Mouse (Mus musculus) 3134 (cell line): ENCODE measurements around the gene Rabep2.

Experiments
- DNase-seq: peaks from one replicate; pipeline ENCODE4 v3.0.0-alpha.2; 2011; ENCODE audit warnings: low spot score; ENCODE audit not compliant: insufficient read length; ENCODE audit errors: extremely low read depth

Gene Rabep2

DNA sequence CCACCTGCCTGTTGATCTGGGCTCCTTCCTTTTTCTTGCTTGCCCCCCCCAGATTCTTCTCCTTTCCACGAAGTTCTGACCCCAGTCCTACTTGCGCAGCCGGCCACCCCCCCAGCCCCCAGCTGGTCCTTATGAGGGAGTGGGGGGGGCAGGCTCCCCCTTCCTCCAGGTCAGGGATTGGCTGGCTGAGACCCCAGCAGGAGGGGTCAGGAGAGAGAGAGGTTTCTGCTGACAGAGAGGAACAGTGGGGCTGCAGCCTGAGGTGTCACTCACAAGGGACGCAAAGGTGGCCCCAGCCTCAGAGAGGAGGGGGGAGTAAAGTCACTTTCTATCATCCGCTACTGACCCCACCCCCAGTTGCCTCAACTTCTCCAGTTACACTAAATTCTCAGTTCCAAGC, 34.4 kb downstream of the Rabep2 start, which contains the start of gene Atp2a1:
Gene Atp2a1 (minus strand): TSS at position 105 of the 400 bp plus-strand sequence.
- no peak for DNase-seq

DNA sequence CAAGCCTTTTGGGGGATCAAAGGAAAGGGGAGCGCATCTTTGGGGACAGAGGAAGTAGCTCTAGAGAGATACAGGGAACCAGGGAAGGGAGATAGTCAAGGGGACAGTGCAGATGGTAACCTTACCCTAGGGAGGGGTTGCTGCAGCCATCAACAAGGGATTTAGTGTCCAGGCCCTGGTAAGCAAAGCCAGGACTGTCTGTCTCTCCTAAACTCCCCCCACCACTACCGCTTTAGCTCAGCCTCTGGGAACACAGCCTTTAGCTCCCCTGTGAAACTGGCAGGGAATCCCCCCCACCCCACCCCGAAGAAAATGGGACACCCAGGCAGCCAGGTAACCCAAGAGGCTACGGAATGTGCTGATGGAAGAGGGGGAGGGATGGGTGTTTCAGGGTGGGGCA, 35.0 kb downstream of the Rabep2 start:
- DNase-seq: no peak

DNA sequence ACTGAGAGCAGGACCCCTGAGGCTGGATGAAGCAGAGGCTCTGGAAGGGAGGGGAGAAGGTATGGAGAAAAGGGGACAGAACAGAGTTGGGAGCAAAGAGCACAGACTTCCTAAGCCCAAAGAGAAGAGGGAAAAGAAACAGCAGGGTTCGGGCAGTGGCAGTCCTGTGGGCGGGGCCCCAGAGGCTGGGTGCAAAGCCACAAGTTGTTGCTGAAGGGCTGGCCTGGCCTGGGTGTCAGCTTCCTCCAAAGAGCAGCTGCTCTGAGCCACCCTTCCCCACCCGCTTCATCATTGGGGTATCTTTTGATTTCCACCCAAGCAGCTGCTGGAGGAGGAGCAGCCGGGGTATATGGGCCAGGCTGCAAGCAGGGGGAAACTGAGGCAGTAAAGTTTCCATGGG, 35.6 kb downstream of the Rabep2 start:
- no peak for DNase-seq

DNA sequence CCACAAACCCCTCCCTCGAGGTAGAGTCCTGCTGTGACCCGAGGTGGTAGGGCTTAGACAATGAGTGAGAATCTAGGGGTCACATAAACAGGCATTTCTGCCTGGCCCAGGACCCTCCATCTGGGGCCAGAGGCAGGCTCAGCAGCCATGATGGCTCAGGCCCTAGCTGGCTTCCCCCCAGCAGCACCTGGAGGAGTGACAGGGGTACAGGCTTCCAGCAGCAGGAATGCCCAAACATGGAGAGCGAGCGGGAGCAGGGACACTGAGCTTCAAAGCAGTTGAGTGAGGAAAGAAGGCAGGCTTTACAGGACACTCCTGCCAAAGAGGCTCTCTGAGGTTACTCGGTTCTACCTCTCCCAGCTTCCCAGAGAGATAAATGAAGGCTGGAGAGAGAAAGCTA, 36.3 kb downstream of the Rabep2 start:
- DNase-seq: no peak

DNA sequence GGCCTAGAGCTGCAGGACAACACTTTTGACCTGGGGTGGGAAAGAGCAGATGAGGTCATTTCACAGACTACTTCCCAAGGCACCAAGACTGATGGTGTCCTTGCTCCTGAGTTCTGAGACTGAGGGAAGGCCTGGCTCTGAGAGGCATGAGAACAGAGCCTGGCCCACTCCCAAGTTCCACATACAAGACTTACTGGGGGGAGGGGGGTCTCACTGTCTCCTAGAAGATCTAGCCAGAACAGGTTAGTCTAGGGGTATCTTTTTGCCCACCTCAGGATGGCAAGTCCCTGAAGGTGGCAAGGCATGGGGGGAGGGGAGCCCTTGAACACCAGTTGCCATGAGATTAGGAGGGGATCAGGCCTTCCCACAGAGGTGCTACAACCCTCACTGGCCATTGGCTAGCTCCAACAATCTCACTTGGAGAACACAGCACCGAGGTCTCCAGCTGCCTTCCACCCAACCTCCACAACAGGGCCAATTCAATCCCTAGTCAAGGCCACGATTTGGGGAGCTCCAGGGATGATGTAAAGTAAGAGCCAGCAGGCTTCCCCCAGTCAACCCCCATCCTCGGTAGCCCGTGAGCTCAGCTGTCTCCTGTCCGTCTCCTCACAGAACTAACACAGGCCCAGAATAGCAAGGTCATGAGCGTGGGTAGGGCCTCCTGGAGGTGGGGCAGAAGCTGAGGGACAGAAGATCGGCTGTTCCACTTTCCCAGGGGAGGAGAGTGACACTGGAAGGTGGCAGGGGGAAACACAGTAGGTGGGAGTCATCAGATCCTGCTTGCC, 36.9 kb downstream of the Rabep2 start:
- no peak for DNase-seq

DNA sequence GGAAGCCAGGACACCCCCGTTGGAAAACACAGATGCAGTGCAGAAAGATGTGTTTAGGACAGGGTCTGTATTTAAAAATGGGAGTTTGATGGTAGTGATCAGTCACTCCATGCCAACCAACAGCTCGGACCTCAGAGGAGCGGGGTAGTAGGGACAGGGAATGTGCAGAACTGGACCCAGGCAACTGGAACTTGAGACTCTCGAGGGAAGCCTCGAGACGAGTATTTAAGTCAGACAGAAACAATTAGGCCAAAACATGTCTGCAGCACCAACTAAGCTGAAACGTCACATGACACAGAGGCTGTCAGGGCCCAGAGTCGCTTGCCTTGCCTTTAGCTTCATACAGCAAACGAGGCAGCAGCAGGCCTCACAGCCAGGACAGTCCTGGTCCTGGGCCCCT, 37.6 kb downstream of the Rabep2 start:
- no peak for DNase-seq

DNA sequence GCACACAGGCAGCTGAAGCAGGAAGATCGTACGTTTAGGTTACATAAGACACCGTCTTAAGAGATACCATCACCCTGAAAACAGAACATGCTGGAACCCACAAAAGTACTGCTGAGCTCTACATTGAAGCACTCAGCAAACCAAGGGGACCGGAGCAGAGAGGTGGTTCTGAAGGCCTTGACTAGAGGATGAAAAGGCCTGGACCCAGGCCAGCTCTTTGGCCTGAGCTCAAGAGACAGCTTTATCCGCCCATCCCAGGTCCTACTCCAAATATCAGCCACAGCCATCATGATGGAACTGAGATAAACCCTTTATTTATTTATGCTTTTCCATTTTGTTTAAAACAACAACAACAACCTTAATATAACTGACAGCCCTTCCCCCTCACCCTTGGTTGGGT, 38.1 kb downstream of the Rabep2 start:
- no peak for DNase-seq

DNA sequence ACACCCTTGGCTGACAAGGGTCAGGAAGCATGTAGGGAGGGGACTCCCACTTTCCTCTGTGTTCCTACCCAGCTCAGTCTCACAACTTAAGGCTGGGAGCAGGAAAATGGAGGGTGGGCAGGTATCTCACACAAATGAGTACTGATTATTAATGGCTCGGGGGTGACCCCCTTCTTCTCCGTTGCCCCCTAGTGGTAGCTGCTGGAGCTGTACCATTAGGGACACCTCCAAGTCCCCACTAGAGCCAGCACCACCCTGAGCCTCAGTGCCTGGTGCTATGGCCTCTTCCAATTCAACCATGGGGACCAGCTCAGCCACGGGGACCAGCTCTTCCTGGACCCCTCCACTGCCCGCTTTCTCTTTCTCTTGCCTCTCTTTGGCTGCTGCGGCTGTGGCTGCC, 38.7 kb downstream of the Rabep2 start:
- DNase-seq: no peak

DNA sequence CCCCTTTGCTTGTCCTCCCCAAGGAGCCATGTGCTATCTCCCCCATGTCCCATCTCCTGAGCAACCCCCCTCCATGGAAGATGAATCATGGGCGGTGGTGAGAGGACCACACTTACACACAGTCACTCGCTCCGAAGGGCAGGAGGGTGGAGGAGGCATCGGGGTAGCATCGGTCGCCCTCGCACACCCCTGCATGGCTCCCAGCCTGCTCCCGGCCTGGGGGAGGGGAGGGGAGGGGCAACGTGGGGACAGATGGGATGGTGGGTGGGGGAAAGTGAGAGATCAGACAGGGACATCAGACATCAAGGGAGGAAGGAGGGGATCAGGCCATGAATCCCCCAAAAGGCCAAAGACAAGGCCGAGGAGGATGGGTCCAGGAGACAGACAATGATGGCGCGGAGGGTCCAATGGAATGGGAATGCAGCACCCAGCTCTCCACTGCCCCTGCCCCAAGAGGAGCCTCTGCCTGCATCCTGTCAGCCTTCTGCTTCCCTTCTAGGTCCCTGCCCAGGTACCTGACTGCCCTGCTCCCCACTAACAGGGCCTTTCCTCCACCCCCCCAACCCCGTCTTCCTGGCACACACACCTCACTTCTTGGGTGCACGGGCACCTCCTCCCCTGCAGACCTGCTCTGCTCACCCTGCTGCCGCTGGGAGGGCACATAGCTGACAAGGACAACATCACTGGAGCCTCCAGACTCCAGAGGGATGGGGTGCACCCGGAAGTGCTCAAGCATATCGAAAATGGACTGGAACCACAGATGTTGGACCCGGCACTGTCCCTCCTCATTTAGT, 39.5 kb downstream of the Rabep2 start:
- DNase-seq: no peak

DNA sequence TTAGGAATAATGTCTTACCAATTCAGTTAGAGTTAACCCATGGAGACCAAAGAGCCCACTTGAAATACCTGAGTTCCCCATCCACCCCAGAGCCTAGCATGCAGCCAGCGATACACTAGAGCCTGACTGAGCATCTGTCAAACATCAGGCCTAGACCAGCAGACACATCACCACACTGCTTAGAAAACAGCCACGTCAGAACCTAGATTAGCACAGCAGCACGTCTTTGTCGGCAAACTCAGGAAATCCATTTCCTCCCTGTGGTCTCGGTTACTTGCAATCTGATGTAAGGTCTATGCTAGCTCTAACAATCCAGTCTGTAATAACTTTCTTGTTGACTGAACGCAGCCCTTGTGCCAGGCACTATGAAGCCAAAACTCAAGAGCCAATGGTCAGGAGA, 41.5 kb downstream of the Rabep2 start:
- no peak for DNase-seq

DNA sequence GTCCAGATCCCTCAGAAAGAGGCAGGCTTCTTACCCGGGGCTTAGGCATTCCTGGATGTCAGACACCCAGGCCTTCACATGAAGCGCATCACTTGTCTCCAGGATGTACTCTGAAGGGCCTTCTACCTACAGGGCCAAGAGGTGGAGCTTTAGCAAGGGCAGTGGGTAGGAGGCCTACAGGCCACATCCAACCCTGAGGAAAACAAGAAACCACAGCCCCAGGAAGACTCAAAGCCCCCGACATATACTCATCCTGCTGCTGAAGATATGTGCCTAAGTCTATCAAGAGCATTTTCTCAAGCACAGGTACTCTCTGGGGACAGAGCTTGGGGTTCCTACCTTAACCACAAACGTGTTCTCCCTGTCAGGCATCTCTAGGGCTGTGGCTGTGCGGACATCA, 42.8 kb downstream of the Rabep2 start:
- DNase-seq: no peak

DNA sequence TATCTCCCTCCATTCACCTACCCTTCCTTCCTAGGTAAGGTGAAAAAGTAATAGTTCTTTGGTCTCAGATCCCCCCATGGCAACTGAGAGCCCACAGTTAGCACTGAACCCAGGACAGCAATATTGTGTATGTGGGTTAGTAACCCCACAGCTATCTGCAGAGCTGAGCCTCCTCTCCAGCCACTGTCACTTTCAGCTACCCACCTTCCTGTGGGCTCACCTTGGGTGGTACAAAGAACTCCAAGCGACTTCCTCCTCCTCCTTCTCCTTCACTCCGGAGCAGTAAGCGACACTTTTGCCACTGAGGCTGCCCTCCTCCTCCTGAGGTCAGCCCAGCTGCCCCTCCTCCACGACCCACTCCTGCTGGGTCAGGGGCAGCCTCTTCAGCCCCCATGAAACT, 43.3 kb downstream of the Rabep2 start:
- DNase-seq: no peak

DNA sequence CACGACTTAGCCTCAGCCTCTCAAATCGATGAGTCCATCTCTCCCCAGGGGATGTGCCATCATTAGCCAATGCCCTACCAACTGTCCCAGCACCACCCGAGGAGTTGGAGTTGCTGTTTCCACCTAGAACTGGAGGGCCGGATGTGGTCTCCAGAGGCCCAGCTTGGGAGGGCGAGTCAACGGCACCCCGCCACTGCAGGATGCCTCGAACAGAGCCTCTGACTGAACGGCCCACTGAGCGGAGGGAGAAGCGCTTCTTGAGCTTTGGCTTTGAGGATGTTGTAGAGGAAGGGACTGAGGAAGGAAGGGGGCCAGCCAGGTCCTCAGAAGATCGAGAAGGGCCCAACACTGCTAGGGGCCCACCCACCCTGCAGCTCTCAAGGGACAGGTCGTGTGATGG, 43.7 kb downstream of the Rabep2 start:
- no peak for DNase-seq

DNA sequence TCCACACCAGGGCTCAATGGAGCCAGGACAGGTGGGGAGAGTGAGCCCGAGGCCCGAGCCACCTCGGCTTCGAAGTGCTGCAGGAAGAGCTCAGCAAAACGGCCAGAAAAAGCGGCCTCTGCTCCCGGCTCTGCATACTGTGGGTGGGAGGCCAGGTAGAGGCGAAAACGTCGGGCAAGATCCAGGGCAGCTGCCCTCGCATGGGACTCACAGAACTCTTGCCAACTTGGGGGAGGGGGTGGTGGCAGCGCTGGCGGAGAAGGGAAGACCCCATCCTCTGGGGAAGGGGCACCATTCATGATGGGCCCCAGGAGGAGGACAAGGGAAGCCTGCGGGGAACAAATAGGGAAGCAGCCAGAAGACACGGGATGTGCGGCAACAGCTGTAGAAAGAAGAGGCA, 44.2 kb downstream of the Rabep2 start:
- DNase-seq: no peak

DNA sequence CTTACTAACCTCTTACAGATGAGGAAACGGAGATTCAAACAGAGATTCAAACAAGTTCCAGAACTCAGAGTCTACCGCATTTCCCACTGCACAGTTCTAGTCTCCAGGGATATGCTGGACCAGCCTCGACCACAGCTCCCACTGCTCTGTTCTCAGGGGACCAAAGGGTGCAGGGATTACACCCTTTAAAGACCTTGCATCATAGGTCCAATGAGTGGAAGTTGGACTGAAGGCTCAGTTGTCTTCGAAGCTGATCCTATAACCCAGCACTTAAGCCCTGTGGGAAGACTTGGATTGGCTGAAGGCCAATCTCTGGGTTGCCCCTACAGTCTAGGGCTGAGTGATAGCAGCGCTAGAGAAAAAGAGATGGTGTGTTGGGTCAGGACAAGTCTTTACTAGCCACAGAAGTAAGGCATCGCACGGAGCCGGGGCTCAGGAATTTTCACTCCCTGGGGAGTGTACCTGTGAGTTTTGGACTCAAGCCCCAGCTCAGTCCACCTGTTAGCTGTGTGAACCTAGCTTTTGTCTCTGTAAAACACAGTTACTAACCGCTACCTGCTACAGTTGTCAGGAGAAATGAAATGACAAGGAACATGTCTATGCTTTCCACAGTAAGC, 45.0 kb downstream of the Rabep2 start:
- no peak for DNase-seq

DNA sequence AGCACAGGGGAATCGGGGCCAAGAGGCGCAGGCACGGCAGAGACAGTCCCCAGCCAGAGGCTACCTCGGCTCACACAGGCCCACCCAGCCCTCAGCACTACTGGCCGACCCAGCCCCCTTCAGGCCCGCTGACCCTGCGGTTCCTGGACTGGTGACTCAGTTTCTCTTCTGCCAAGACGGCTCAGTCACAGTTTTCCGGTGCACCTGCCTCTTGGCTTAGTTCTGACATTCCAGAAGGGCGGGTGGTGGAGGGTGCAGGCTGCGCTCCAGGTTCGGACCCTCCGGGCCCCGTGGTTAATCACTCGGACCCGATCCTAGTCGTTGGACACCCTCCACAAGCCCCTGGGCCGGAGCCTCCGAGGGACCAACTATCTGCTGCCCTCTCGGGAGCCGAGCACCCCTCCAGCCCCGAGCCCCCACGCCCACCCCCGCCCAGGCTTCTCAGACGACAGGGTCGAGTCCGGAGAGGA, 46.0 kb downstream of the Rabep2 start:
- DNase-seq: peak; percentile 77

DNA sequence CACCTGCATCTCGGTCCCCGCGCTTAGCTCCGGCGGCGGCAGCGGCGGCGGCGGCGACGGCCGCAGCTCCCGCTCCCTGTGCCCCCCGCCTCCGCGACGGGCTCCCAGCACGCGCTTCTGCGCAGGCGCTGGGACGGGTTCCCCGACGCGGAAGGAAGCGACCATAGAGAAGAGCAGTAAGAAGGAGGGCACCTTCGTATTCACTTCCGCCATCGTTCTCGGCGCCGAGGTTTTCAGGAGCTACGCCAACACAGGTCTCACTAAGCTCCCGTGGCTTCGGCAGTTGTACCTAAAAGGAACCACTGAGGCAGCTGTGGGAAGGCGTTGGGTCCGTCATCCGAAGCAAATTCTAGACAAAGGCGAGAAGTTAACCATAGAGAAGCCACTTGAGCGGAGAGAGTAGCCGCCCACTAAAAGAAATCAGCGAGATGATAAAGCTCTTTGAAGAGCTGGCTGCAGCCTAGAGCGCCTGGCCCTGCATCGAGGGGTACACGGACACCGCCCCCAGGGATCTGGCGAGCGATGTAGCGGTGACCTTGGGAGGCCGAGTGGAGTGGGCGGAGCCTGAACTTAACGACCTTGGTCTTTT, 46.5 kb downstream of the Rabep2 start, which contains the start of gene Sh2b1:
Gene Sh2b1 (minus strand): TSS at position 432 of the 589 bp plus-strand sequence.
- peak; percentile 89 for DNase-seq

DNA sequence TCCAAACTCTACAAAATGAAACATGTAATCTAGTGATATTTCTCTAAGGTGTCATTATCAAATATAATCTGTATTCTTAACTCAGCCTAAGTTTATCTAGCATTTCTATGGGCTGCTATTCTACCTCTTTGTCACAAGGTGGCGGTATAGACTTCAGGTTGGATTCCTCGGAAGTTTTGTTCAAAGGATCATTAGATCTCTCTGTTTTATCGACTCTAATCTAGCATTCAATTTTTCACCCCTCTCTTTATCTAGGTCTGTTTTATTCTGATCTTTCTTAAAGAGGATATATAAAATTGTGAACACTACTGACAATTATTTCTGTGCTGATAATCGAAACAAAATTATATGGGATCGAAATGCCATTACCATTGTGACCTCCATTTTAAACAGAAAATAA, 53.1 kb downstream of the Rabep2 start:
- DNase-seq: no peak

DNA sequence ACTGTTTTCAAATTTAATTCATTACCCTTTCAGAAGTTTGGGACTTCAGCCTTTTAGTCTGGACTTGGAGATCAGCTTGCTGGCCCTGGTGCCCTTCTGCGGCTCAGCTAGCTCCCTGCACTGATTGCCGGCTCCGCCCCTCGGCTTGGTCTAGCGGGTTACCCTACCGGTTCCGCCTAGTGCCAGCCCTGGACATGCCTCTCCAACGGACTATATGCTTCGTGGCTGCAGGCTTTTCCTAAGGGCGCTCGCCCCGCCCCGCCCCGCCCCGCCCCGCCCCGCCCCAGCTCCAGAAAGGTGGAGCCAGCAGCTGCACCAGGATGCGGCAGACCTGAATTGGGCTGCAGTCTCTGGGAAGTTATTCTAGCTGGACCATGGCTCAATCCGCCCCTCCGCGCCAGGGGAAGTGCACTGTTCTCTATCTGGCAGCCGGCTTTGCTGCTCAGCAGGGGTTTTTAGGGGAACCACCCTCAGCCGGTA, 53.9 kb downstream of the Rabep2 start:
- peak; percentile 90 for DNase-seq

DNA sequence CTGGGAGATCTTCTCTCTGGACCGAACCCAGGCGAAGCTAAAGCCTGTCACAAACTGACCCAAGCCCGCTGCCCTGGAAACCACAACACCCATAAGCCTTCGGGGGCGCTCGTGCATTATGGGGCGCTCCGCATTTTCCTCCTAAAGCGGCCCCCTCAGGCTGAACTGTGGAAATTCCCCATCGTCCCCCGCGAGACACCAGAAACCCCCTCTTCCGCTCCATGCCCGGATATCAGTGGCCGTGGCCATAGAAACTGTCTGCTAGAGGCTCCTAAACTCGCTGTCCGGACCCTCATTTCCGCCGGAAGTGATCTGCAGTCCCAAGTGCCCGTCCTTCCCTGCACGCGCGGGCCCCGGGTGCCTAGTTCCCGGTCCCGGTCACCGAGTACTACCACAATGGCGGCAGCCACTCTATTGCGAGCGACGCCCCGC, 58.5 kb downstream of the Rabep2 start, which contains the start of gene Tufm:
Gene Tufm (plus strand): TSS at position 310 of the 432 bp plus-strand sequence.
- DNase-seq: peak; percentile 87
